Comparison of ENCODE assay signal across 8 mouse cellular contexts in genomic region chr16:38341396-38342324, GRCm38 (mm10). TPM values are rescaled to one million over a fixed set of nuclear protein-coding genes. Genes with fewer than 3 reads are reported as not detected.
A peak's percentile ranks its signal among the peaks of the same experiment; 100 is the strongest.
DNase-seq lines count a peak whose midpoint lies in the region; ATAC-seq lines count a peak whose summit lies in the region.

TSS of gene Maats1 (minus strand) at chr16:38342143.

- no peaks in the 10 kb centered on the region for H3K36me3 ChIP-seq in limb, embryonic 13.5 days
- H3K36me3 ChIP-seq in midbrain, embryonic 13.5 days: no peaks in the 10 kb centered on the region

- WGBS in limb, embryonic 13.5 days: 9% methylated on average over 30 of the region's 30 CpGs
- 9% methylated on average over 30 of the region's 30 CpGs for WGBS in midbrain, embryonic 13.5 days

- peaks cover 14% of the 10 kb centered on the region for H3K4me1 ChIP-seq in limb, embryonic 13.5 days
- H3K4me1 ChIP-seq in midbrain, embryonic 13.5 days (replicated peaks): peaks cover 9% of the 10 kb centered on the region

- H3K4me3 ChIP-seq in limb, embryonic 13.5 days: peak within 1 kb of the TSS; percentile 41
- H3K4me3 ChIP-seq in midbrain, embryonic 13.5 days (replicated peaks): peak within 1 kb of the TSS; percentile 43

- H3K9ac ChIP-seq in limb, embryonic 13.5 days: peak within 1 kb of the TSS; percentile 62
- peak within 1 kb of the TSS; percentile 63 for H3K9ac ChIP-seq in midbrain, embryonic 13.5 days (replicated peaks)

- peak within 1 kb of the TSS; percentile 71 for H3K4me2 ChIP-seq in limb, embryonic 13.5 days (replicated peaks)
- H3K4me2 ChIP-seq in midbrain, embryonic 13.5 days (replicated peaks): peak within 1 kb of the TSS; percentile 75

- ATAC-seq in erythroblast, adult 5-6 weeks (replicated peaks; ENCODE audit: low FRiP score, poor library complexity, severe bottlenecking): peak; percentile 71; the same call in 1 of the 2 replicates
- ATAC-seq in limb, embryonic 13.5 days (ENCODE audit: low FRiP score, low read depth): peak; percentile 86
- ATAC-seq in midbrain, embryonic 13.5 days: peak; percentile 94

- H3K27ac ChIP-seq in limb, embryonic 13.5 days: no peak within 1 kb of the TSS
- no peak within 1 kb of the TSS for H3K27ac ChIP-seq in midbrain, embryonic 13.5 days

- no peaks in the 10 kb centered on the region for H3K27me3 ChIP-seq in limb, embryonic 13.5 days
- H3K27me3 ChIP-seq in midbrain, embryonic 13.5 days: no peaks in the 10 kb centered on the region

- DNase-seq in urinary bladder, adult 18-20 months (ENCODE audit: low spot score in 2 of 2): peak; percentile 51 to 63
- no peak for DNase-seq in urinary bladder, postnatal 10 days (ENCODE audit: low spot score)
- DNase-seq in heart, adult 9 months (ENCODE audit: low spot score in 2 of 2): peak; percentile 66 to 80
- DNase-seq in kidney, adult 8-10 months: peak; percentile 70 to 77
- DNase-seq in skeletal muscle tissue, adult 2 months (ENCODE audit: low read depth, low spot score): peak; percentile 53

- 0 out of 2 replicates have a peak, but pooled peaks cover 6% of the 10 kb centered on the region for H3K9me3 ChIP-seq in limb, embryonic 13.5 days
- no peaks in the 10 kb centered on the region for H3K9me3 ChIP-seq in midbrain, embryonic 13.5 days

RNA-seq across cellular contexts. Expression of gene Maats1, which starts in this region (rescaled TPM):
- total RNA-seq in erythroblast, adult 5-6 weeks (2015; ENCODE audit: low replicate concordance): 0.42 TPM in 1 of 2 replicates, not detected in the other
- not detected in 2 replicates for total RNA-seq in erythroblast, adult 5-6 weeks (2017; ENCODE audit: low replicate concordance)
- polyA plus RNA-seq in limb, embryonic 13.5 days (2015; fragmentation: Nextera tagmentation; extraction: Ambion mirVana): 0.08 and 0.10 TPM in 2 replicates
- polyA plus RNA-seq in midbrain, embryonic 13.5 days (2015; fragmentation: Nextera tagmentation; extraction: Ambion mirVana): 0.88 and 0.98 TPM in 2 replicates

Comparison
In these comparisons a context has a peak if more than half of its experiments do, and no peak if none do; other contexts are left out.
1. Peak in ATAC-seq in erythroblast, adult 5-6 weeks; RNA of the gene not detected or under 1 TPM.
2. Peak in ATAC-seq, H3K4me3 ChIP-seq, H3K9ac ChIP-seq and H3K4me2 ChIP-seq in limb, embryonic 13.5 days; RNA of the gene not detected or under 1 TPM.
3. Peak in ATAC-seq, H3K4me3 ChIP-seq, H3K9ac ChIP-seq and H3K4me2 ChIP-seq in midbrain, embryonic 13.5 days; RNA of the gene not detected or under 1 TPM.